In the genomic region with DNA sequence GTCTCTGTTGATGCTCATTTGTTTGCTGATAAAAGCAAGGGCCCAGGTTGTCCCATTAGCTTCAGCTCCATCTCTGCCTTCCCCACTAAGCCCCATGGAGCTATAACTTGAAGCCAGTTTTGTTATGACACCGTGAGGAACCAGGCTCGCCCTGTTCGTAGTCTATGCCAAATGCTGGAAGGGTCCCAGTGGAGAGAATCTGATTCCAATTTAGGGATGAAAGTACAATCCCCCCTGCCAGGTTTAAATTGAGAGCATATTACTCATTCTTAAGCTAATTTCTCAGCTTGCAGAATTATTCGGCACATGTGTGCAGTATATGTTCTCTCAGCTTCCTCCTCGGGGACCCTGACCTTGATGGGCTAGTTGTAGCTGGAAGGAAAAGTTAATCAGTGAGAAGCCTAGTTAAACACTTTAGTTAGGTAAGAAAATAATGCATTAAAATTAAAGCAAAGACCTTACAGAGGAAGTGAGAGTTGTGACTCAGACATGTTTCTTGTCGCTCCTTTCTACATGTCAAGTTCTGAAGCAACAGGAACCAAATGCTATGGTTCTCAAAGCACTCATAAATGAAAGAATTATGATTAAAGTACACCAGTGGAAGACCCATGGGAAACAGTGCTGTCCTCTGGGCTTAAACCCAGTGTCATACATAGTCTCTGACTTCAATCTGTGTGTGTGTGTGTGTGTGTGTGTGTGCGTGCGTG, we compare ENCODE assay signal across 17 mouse cellular contexts.
DNase-seq lines count a peak whose midpoint lies in the region; ATAC-seq and TF ChIP-seq lines count a peak whose summit lies in the region.
"Had no signal": no experiment of that assay in that cellular context is flagged by ENCODE, and none has a peak within 500 bp of the region (broad histone marks: within the 10 kb centered on the region; RNA-seq: fewer than 3 reads in every experiment).

No protein-coding gene starts in this region.

- no peaks in the 10 kb centered on the region for H3K27me3 ChIP-seq in kidney, postnatal 0 days (ENCODE audit: insufficient read depth, low read length)
- no peaks in the 10 kb centered on the region for H3K27me3 ChIP-seq in neural tube, embryonic 14.5 days (ENCODE audit: control insufficient read depth, insufficient read depth, low read length)
- H3K27me3 ChIP-seq: heart, embryonic 12.5 days; liver, embryonic 15.5 days; Patski had no signal

- no peaks in the 10 kb centered on the region for H3K36me3 ChIP-seq in kidney, postnatal 0 days (ENCODE audit: insufficient read depth, low read length)
- H3K36me3 ChIP-seq in neural tube, embryonic 14.5 days (ENCODE audit: control insufficient read depth, insufficient read depth, low read length), result no peaks in the 10 kb centered on the region
- H3K36me3 ChIP-seq: heart, embryonic 12.5 days; hindbrain, embryonic 10.5 days; liver, embryonic 15.5 days had no signal

- no peak overlapping the region for H3K4me2 ChIP-seq in kidney, postnatal 0 days (ENCODE audit: low read length)
- no peak overlapping the region for H3K4me2 ChIP-seq in neural tube, embryonic 14.5 days (ENCODE audit: low read depth, low read length)
- H3K4me2 ChIP-seq: heart, embryonic 12.5 days; liver, embryonic 15.5 days had no signal

- H3K4me1 ChIP-seq in kidney, postnatal 0 days (replicated peaks; ENCODE audit: insufficient read depth, low read length), result no peaks in the 10 kb centered on the region
- H3K4me1 ChIP-seq in embryonic fibroblast, embryonic 13.5 days (ENCODE audit: control insufficient read depth, insufficient read depth, low read length), result peaks cover 5% of the 10 kb centered on the region
- H3K4me1 ChIP-seq in neural tube, embryonic 14.5 days (ENCODE audit: control insufficient read depth, insufficient read depth, low read length), result no peaks in the 10 kb centered on the region
- H3K4me1 ChIP-seq: liver, embryonic 15.5 days had no signal

- DNase-seq in kidney, postnatal 0 days (ENCODE audit: low spot score), result peak; percentile 18
- DNase-seq in kidney, postnatal 14 days, result no peak
- DNase-seq in brain, embryonic 14.5 days (ENCODE audit: low read depth), result peak; percentile 51
- DNase-seq in retina, postnatal 1 day, result no peak
- DNase-seq in adipocyte (ENCODE audit: low spot score), result no peak
- DNase-seq: adrenal gland, adult 2 months; forebrain, postnatal 0 days; gastrocnemius, postnatal 25 days; thymus, postnatal 14 days had no signal

- no peak overlapping the region for H3K9ac ChIP-seq in kidney, postnatal 0 days (ENCODE audit: low read depth, low read length)
- no peak overlapping the region for H3K9ac ChIP-seq in neural tube, embryonic 14.5 days (replicated peaks; ENCODE audit: low read depth, low read length)
- H3K9ac ChIP-seq: forebrain, postnatal 0 days; heart, embryonic 12.5 days; liver, embryonic 15.5 days had no signal

- no peak overlapping the region for H3K4me3 ChIP-seq in kidney, postnatal 0 days (replicated peaks; ENCODE audit: low read depth, low read length)
- H3K4me3 ChIP-seq in embryonic fibroblast, embryonic 13.5 days (ENCODE audit: insufficient read depth, low read length), result no peak overlapping the region
- no peak overlapping the region for H3K4me3 ChIP-seq in neural tube, embryonic 14.5 days (ENCODE audit: low read depth, low read length)
- H3K4me3 ChIP-seq: heart, embryonic 12.5 days; hindbrain, embryonic 10.5 days; liver, embryonic 15.5 days; myocyte had no signal

- ATAC-seq in kidney, postnatal 0 days (replicated peaks; ENCODE audit: low FRiP score, low read depth), result no peak; the same call in 1 of the 2 replicates
- ATAC-seq in neural tube, embryonic 14.5 days (ENCODE audit: low read depth), result peak; percentile 66; the same call in 1 of the 2 replicates
- ATAC-seq: forebrain, postnatal 0 days; intestine, postnatal 0 days; Patski had no signal

- no peaks in the 10 kb centered on the region for H3K9me3 ChIP-seq in kidney, postnatal 0 days (replicated peaks; ENCODE audit: low read length)
- H3K9me3 ChIP-seq in neural tube, embryonic 14.5 days (ENCODE audit: control insufficient read depth, low read length), result no peaks in the 10 kb centered on the region
- H3K9me3 ChIP-seq: heart, embryonic 12.5 days; hindbrain, embryonic 10.5 days; liver, embryonic 15.5 days had no signal

- no peak overlapping the region for H3K27ac ChIP-seq in kidney, postnatal 0 days
- H3K27ac ChIP-seq in embryonic fibroblast, embryonic 13.5 days (ENCODE audit: insufficient read depth, low read length), result peak overlapping the region; percentile 67
- no peak overlapping the region for H3K27ac ChIP-seq in neural tube, embryonic 14.5 days (ENCODE audit: low read depth, low read length)
- H3K27ac ChIP-seq: hindbrain, embryonic 10.5 days; liver, embryonic 15.5 days had no signal

- no peak for TF ChIP-seq POLR2A in brain, embryonic 14.5 days (IDR thresholded peaks at IDR 0.05; ENCODE audit: borderline replicate concordance, extremely low read depth, insufficient read depth, insufficient read length, poor library complexity, severe bottlenecking)
- no peak for TF ChIP-seq POLR2A in embryonic fibroblast, embryonic 13.5 days (IDR thresholded peaks at IDR 0.05; ENCODE audit: low read depth, low read length)

- WGBS in kidney, postnatal 0 days, result 67% methylated on average over 8 of the region's 8 CpGs
- WGBS in neural tube, embryonic 14.5 days, result 59% methylated on average over 8 of the region's 8 CpGs

- no peak for TF ChIP-seq CTCF in kidney, postnatal 0 days (IDR thresholded peaks at IDR 0.05; ENCODE audit: low read depth)
- no peak for TF ChIP-seq CTCF in brain, embryonic 14.5 days (IDR thresholded peaks at IDR 0.05; ENCODE audit: borderline replicate concordance, extremely low read depth, insufficient read depth, insufficient read length)
- TF ChIP-seq CTCF in embryonic fibroblast, embryonic 13.5 days (IDR thresholded peaks at IDR 0.05; ENCODE audit: borderline replicate concordance, insufficient read depth, low read length), result no peak

Comparison
In these comparisons a context has a peak if more than half of its experiments do, and no peak if none do; other contexts are left out.
1. DNase-seq: peak in kidney, postnatal 0 days (single experiment) and brain, embryonic 14.5 days (single experiment); none in kidney, postnatal 14 days (single experiment), retina, postnatal 1 day (single experiment) and adipocyte (single experiment).